Comparison of ENCODE assay signal across 16 mouse cellular contexts in the genomic region with DNA sequence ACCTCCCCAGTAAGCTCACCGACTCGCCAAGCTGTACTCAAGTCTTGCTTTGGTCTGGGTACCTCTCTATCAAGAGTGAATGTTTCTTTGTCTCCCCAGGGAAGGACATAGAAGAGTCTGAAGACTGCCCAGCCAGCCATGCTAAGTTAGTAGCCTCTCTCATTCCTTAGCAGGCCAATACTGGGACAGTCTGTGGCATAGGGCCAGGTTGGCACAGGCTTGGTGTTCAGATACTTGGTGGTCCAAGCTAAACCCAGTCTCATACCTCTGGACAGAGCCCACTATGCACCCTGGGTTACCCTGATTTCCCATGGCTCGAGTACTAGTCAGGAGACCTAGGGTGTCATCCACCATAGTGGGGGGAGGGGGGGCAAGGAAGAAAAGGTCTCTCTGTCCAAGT. TPM values are rescaled to one million over a fixed set of nuclear protein-coding genes. Genes with fewer than 3 reads are reported as not detected.
A peak's percentile ranks its signal among the peaks of the same experiment; 100 is the strongest.
DNase-seq lines count a peak whose midpoint lies in the region.
"Had no signal": no experiment of that assay in that cellular context is flagged by ENCODE, and none has a peak within 500 bp of the region (broad histone marks: within the 10 kb centered on the region; RNA-seq: fewer than 3 reads in every experiment).

No protein-coding gene starts in this region.

- peak; percentile 79 for DNase-seq in heart, adult 11 months
- no peak for DNase-seq in heart, adult 8-10 months (ENCODE audit: low spot score)
- peak; percentile 13 for DNase-seq in kidney, postnatal 10 days
- no peak for DNase-seq in kidney, postnatal 14 days
- DNase-seq in right cerebral cortex, postnatal 10 days (ENCODE audit: low spot score in 2 of 2): peak; percentile 37 to 48
- DNase-seq in right cerebral cortex, postnatal 36 days (ENCODE audit: low spot score in 2 of 2): no peak
- DNase-seq in cerebellum, postnatal 10 days: peak; percentile 53 to 66
- no peak for DNase-seq in spleen, postnatal 4 days (ENCODE audit: low spot score in 2 of 2)
- DNase-seq: adrenal gland, adult 8-10 months; B cell, adult 2 months; gastrocnemius, postnatal 14 days; liver, postnatal 0 days; thymus, postnatal 14 days had no signal

RNA-seq across cellular contexts. Expression of a gene that starts 1.1 kb away (rescaled TPM):
- total RNA-seq in heart, adult 8-10 months (2022): 1 to 10 TPM; 5.2 to 7.5 (median 6.1) TPM
- total RNA-seq: megakaryocyte progenitor cell, adult 5-6 weeks; MEL; neutrophil, adult 5-6 weeks had no signal

Comparison
In these comparisons a context has a peak if more than half of its experiments do, and no peak if none do; other contexts are left out.
1. DNase-seq: peak in heart, adult 11 months (single experiment), kidney, postnatal 10 days (single experiment), right cerebral cortex, postnatal 10 days (2 of 2) and cerebellum, postnatal 10 days (2 of 2); none in heart, adult 8-10 months (single experiment), kidney, postnatal 14 days (single experiment), right cerebral cortex, postnatal 36 days (0 of 2) and spleen, postnatal 4 days (0 of 2).